Mouse (Mus musculus) ovary, adult 10 weeks (tissue): Measurements from ENCODE around the gene Gm20896. TPM values are rescaled to one million over a fixed set of nuclear protein-coding genes. Genes with fewer than 3 reads are reported as not detected.

Source experiments
- polyA plus RNA-seq: library from polyadenylated mRNA; stranded (reverse); fragments of 350-450 nt; fragmentation: Illumina TruSeq; extraction: RNeasy Lipid Tissue Mini Kit (QIAGEN cat#74804); gene quantifications from one replicate; pipeline ENCODE4 v1.2.3, GENCODE M21; 2014

The Gm20896 gene
- polyA plus RNA-seq = not detected

GRCm38 (mm10) chrY:35921426-35921825 lies at the start of gene Gm20896:
Gene Gm20896 (minus strand): TSS chrY:35921526.

